Mouse (Mus musculus): Measurements from ENCODE around the gene Gm6370.
"Not testable (repeated sequence)": the region's sequence is repeated elsewhere in the genome, so short reads cannot be mapped to it uniquely, and the experiment has no call there.

The Gm6370 gene

DNA sequence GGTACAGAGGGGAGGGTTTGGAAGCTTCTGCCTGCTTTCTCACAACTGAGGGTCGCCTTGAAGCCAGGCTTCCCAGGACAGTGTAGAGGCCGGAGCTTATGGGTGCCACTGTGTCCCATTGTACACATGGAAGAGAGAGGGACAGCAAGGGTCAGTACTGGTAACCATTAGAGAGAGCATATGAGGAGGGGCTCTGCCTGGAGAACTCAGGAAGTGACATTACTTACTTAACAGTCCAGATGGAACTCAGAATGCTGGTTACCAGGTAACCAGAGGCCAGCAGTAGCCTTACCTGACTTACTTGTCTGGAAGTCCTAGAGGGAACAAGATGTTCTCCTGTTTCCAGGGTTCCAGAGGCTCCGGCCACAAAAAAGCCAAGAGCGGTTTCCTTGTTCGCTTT, at the start of gene Gm6370:
TSS of gene Gm6370 (plus strand) at position 301 of the 400 bp plus-strand sequence.
- not testable (repeated sequence) for DNase-seq

- no peak for DNase-seq
These were observed 48.4 kb upstream of the Gm6370 start for GRCm38 (mm10) chr5:146442767-146443166.

GRCm38 (mm10) chr5:146446633-146447032, 44.5 kb upstream of the Gm6370 start:
- DNase-seq = no peak

DNA sequence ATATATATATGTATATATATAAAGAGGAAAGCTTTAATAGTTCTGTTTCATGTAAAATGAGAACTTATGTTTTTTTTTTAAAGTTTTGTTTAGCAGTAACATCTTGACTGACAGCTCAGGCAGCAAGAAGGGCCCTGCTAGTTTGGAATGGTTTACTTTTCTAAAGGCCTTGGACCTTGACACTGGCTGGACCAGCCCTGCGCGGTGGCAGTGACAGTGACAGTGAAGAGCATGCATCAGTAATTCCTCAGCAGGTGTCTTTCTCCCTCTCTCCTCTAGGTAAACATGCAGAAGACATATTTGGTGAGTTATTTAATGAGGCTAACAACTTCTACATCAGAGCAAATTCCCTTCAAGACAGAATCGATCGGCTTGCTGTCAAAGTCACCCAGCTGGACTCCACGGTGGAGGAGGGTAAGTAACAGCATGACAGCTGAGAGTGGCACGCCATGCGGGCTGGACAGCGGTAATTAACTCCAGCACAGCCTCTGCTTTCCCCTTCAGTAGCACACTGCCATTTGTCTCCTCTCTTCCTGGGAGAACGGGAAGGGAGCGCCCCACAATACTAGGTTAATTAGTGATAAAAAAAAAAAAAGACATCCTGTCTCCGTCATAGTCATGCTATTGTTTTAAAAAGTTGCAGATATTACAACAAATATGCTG, 39.4 kb upstream of the Gm6370 start:
- no peak for DNase-seq

GRCm38 (mm10) chr5:146453556-146453955, 37.6 kb upstream of the Gm6370 start:
- no peak for DNase-seq

DNA sequence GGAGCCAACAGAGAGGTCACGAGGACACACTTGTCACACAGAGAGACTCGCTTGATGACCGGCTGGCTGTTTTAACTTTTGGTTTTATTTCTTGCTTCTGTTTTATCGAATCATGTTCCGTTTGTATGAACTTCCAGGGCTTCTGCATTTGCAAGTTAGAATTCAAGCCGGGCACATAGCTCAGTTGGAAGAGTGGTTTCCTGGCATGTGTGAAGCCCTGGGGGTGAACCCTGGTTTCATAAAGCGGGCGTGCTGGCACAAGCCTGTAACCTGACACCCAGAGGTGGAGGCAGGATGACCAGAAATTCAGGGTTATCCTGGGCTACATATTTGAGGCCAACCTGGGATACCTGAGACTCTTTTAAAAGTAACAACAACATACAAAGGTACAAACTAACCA, 29.6 kb upstream of the Gm6370 start:
- no peak for DNase-seq

DNA sequence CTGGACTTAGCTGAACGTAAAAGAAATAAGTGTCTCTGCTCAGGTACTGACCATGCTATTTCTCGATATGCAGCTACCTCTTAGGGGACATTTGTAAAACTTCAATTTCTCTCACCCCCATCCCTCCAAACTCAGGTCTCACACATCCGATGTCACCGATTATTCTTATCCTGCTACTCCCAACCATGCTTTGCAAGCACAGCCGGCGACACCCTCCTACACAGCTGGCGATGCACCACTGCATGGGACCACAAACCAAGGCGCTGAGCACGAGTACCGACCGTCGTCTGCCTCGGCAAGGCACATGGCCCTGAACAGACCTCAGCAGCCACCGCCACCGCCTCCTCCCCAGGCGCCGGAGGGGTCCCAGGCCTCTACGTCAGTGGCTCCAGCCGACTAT, 24.5 kb upstream of the Gm6370 start:
- no peak for DNase-seq

- DNase-seq = no peak
These were observed 22.9 kb upstream of the Gm6370 start for GRCm38 (mm10) chr5:146468311-146468710.

GRCm38 (mm10) chr5:146470821-146471220, 20.3 kb upstream of the Gm6370 start:
- DNase-seq = no peak

DNA sequence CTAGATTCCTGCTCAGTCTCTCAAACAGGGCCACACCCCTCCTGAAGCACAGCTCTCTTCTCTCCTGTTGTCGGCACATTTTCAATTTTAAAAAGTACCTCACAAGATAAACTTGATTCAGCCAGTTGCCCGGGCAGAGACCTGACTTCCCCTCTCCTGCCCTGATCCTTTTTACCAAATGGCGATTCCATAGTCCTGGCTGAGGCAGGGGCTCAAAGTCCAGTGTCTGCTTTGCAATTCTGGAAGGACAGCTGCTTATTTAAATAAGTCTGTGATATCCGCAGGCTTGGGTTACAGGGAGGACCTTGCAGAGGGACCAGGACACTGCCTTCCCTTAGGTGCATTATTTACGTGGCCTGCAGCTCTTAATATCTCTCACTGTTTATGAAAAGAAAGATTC, 19.9 kb upstream of the Gm6370 start:
- no peak for DNase-seq

- no peak for DNase-seq
These were observed 19.3 kb upstream of the Gm6370 start for GRCm38 (mm10) chr5:146471821-146472220.

DNA sequence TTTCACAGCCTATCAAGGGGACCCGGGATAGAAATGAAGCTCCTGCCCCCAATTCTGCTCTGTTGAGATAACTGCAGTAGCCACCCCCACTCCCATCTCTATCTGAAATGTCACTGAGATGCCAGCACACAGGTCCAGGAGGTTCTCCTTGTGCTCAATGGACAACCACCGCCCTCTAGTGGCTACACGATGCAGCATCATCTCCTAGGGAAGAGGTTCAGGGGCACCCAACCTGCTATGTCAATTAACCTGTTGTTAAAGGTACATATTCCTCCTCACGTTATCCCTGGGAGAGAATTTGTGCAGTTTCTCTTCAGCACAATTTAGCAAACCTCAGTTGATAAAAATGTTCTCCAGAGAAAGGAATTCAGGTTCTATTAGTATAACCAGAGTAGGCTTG, 11.6 kb upstream of the Gm6370 start:
- peak; percentile 17 to 19 for DNase-seq

DNA sequence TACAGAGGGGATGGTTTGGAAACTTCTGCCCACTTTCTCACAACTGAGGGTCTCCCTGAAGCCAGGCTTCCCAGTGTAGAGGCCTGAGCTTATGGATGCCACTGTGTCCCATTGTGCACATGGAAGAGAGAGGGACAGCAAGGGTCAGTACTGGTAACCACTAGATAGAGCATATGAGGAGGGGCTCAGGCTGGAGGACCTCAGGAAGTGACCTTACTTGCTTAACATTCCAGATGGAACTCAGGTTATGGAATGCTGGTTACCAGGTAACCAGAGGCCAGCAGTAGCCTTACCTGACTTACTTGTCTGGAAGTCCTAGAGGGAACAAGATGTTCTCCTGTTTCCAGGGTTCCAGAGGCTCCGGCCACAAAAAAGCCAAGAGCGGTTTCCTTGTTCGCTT, 9.5 kb upstream of the Gm6370 start, which contains the start of gene Gm6408:
TSS of gene Gm6408 (plus strand) at position 301 of the 400 bp plus-strand sequence.
- not testable (repeated sequence) for DNase-seq

- peak; percentile 37 to 39 for DNase-seq
These were observed 2.2 kb upstream of the Gm6370 start for GRCm38 (mm10) chr5:146488959-146489358.

- not testable (repeated sequence) for DNase-seq
These were observed 10.9 kb downstream of the Gm6370 start, which contains the start of gene 4930449I24Rik for GRCm38 (mm10) chr5:146502099-146502498. Gene 4930449I24Rik (plus strand): TSS chr5:146502399.

DNA sequence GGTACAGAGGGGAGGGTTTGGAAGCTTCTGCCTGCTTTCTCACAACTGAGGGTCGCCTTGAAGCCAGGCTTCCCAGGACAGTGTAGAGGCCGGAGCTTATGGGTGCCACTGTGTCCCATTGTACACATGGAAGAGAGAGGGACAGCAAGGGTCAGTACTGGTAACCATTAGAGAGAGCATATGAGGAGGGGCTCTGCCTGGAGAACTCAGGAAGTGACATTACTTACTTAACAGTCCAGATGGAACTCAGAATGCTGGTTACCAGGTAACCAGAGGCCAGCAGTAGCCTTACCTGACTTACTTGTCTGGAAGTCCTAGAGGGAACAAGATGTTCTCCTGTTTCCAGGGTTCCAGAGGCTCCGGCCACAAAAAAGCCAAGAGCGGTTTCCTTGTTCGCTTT, 22.7 kb downstream of the Gm6370 start, which contains the start of gene Gm3402:
TSS of gene Gm3402 (plus strand) at position 301 of the 400 bp plus-strand sequence.
- not testable (repeated sequence) for DNase-seq

DNA sequence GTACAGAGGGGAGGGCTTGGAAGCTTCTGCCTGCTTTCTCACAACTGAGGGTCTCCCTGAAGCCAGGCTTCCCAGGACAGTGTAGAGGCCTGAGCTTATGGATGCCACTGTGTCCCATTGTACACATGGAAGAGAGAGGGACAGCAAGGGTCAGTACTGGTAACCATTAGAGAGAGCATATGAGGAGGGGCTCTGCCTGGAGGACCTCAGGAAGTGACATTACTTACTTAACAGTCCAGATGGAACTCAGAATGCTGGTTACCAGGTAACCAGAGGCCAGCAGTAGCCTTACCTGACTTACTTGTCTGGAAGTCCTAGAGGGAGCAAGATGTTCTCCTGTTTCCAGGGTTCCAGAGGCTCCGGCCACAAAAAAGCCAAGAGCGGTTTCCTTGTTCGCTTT, 34.3 kb downstream of the Gm6370 start, which contains the start of gene Gm3404:
TSS of gene Gm3404 (plus strand) at position 301 of the 400 bp plus-strand sequence.
- not testable (repeated sequence) for DNase-seq

DNA sequence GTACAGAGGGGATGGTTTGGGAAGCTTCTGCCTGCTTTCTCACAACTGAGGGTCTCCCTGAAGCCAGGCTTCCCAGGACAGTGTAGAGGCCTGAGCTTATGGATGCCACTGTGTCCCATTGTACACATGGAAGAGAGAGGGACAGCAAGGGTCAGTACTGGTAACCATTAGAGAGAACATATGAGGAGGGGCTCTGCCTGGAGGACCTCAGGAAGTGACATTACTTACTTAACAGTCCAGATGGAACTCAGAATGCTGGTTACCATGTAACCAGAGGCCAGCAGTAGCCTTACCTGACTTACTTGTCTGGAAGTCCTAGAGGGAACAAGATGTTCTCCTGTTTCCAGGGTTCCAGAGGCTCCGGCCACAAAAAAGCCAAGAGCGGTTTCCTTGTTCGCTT, 46.2 kb downstream of the Gm6370 start, which contains the start of gene Gm3409:
TSS of gene Gm3409 (plus strand) at position 301 of the 400 bp plus-strand sequence.
- not testable (repeated sequence) for DNase-seq

Measured in B cell, adult 2 months (primary cell).